Mouse (Mus musculus) spleen, postnatal 14 days (tissue): Measurements from ENCODE around the gene Ptbp1.
A peak's percentile ranks its signal among the peaks of the same experiment; 100 is the strongest.
"Not testable (repeated sequence)": the region's sequence is repeated elsewhere in the genome, so short reads cannot be mapped to it uniquely, and the experiment has no call there.

Experiments
- DNase-seq, 2 experiments: peaks; one replicate each; pipeline ENCODE4 v3.0.0; 2021 to 2022; ENCODE audit warnings: low spot score in 2 of 2

Gene Ptbp1

DNA sequence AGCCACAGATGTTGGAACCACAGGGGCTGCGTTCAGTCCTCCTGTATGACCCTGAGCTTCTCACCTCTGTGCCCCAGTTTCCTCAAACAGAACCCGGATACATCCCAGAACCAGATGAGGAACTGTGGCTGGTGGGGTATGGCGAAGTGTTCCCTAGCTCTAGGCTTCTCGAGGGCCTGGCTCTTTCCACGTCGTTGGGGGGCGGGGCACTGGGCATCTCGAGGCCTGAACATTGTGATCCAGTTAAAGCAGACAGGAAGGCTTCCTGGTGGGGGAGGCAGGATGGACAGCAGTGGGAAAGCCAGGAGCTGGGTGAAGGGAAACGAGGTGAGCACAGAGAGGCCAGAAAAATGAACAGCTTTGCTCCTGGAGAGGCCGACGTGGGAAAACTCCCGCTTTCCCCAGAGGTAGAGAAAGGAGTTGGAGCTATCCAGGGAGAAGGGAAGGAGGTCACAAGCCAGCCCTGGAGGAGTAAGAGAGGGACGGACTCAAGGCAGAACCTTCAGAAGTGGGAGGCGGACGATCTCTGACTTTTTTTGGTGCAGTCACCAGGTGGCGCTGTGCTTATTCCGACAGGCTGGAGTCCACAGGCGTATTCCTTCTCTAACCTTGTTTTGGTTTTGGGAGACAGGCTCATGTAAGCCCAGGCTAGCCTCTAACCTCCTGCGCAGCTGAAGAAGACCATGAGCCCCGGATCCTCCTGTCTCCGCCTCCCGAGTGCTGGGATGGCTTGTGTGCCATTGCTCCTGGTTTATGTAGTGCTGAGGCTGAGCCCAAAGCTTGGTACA, 29.3 kb downstream of the Ptbp1 start:
- peak; percentile 50 to 70 for DNase-seq

DNA sequence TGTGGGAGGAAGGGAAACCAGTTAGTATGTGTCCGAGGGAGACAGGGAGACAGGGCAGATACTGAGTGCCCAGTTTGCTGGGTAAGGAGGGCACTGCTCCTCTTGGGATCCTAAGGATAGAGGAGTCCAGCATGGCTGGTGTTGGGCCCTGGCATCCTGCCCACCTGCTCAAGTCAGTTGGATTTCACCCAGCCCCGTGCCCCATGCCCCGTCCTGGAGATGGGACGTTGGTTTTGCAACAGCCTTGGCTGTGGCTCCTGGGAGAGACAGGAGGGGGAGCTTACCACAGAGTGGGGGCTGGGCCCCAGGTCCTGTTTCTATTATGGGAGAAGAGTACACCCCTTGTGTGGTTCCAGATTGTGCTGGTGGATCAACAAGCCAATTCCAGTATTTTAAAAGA, 30.2 kb downstream of the Ptbp1 start:
- DNase-seq = no peak

DNA sequence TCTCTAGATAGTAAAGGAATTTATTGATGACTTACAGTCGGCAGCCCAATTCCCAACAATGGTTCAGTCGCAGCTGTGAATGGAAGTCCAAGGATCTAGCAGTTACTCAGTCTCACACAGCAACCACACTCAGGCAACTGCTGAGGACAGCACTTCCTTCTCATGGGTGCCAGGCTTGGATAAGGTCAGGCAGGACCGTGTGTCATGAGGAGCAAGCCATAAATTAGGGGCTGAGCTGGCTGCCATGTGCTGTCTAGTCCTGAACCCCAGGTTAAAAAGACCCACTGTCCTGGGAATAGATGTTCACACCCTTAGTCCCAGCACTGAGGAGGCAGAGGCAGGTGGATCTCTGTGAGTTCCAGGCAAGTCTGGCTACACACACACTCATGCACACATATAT, 30.7 kb downstream of the Ptbp1 start:
- DNase-seq = not testable (repeated sequence)

GRCm38 (mm10) chr10:79886054-79886453, 31.8 kb downstream of the Ptbp1 start, which contains the start of gene Elane:
TSS of gene Elane (plus strand) at chr10:79886247.
- DNase-seq = no peak

GRCm38 (mm10) chr10:79886611-79887010, 32.4 kb downstream of the Ptbp1 start:
- DNase-seq = no peak

DNA sequence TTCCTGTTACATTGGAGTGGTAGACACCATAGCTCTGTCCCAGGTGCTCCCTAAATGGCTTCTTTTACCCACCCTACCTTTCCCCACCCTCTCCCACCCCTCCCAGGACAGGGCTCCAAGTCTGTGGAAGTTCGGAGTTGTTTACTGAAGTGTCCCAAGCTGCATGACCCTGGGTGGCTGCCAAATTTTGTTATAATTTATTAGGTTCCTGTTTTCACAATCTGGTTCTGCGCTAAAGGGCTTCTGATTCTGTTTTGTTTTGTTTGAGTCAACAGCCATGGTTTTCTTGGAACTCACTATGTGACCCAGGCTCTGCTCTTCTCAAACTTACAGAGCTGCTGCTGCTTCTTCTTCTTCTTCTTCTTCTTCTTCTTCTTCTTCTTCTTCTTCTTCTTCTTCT, 35.2 kb downstream of the Ptbp1 start:
- no peak for DNase-seq

DNA sequence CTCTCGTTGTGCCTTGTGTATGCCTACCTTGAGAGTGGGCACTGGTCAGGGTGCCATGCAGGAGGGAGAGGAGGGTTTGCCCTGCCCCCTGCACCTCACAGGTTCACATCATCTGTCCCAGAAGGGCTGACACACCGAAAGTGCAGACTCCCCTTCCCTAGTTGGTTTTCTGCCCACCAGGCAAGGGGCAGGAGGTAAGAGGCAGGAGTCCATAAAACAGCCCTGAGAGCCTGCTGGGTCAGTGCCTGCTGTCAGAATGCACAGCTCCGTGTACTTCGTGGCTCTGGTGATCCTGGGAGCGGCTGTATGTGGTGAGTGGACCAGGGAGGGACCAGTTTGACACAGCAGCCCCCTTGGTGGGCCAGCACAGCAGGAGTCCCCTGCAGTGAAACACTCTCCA, 36.4 kb downstream of the Ptbp1 start, which contains the start of gene Cfd:
Gene Cfd (plus strand): TSS at position 184 of the 400 bp plus-strand sequence.
- DNase-seq = no peak

- DNase-seq = peak; percentile 67 to 82
These were observed 38.4 kb downstream of the Ptbp1 start for GRCm38 (mm10) chr10:79892451-79893118.

GRCm38 (mm10) chr10:79896306-79896705, 42.1 kb downstream of the Ptbp1 start:
- no peak for DNase-seq

- no peak for DNase-seq
These were observed 42.6 kb downstream of the Ptbp1 start for GRCm38 (mm10) chr10:79896814-79897213.

GRCm38 (mm10) chr10:79897316-79898245, 43.4 kb downstream of the Ptbp1 start:
- no peak for DNase-seq

- DNase-seq = no peak
These were observed 46.8 kb downstream of the Ptbp1 start for GRCm38 (mm10) chr10:79900951-79901410.

DNA sequence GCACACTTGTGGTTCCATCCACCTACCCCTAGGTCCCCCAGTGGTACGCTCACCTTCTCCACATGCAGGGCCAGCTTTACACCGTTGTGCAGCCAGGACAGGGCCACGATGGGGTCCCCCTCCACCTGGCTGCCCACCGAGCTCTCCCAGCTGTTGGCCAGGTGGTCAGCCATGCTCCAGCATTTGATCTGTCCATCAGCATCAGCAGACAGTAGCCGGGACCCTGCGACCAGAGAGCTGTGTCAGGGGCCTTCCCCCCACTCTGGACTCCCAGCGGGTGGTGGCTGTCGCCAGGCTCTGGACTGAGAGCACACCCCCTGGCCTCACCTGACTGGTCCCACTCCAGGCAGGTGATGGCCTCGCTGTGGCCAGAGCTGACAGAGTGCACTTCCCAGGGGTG, 52.5 kb downstream of the Ptbp1 start:
- DNase-seq = no peak

- no peak for DNase-seq
These were observed 53.2 kb downstream of the Ptbp1 start for GRCm38 (mm10) chr10:79907415-79907814.

DNA sequence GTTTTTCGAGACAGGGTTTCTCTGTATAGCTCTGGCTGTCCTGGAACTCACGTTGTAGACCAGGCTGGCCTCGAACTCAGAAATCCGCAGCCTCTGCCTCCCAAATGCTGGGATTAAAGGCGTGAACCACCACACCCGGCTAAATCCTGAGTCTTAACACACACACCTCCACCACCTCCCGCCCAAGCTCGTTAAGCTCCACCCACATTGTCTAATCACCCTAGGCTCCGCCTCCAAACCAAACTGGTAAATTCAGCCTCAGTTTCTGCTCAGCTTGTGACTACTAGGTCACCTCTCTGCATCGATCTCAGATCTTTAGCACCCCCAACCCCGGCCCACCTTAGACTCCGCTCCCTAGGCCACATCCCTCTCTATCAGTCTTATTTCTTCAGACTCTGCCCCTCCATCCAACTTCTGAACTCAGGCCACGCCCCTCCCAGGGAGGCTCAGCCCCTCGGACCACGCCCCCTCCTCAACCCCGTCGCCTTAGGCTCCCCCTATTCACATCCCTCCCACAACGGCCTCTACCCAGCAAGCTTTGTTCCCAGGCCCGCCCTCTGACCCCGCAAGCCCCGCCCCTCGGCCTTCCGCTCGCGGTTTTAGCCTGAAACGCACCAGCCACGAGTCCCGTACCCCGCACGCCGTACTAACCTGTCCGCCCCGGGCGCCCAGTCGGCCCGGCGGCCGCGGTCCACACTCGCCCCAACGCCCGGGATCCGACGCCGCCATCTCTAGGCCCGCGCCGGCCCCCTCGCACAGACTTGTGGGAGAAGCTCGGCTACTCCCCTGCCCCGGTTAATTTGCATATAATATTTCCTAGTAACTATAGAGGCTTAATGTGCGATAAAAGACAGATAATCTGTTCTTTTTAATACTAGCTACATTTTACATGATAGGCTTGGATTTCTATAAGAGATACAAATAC, 54.2 kb downstream of the Ptbp1 start, which contains the start of gene Med16:
Gene Med16 (minus strand): TSS at position 757 of the 925 bp plus-strand sequence.
- peak; percentile 88 to 93 for DNase-seq

DNA sequence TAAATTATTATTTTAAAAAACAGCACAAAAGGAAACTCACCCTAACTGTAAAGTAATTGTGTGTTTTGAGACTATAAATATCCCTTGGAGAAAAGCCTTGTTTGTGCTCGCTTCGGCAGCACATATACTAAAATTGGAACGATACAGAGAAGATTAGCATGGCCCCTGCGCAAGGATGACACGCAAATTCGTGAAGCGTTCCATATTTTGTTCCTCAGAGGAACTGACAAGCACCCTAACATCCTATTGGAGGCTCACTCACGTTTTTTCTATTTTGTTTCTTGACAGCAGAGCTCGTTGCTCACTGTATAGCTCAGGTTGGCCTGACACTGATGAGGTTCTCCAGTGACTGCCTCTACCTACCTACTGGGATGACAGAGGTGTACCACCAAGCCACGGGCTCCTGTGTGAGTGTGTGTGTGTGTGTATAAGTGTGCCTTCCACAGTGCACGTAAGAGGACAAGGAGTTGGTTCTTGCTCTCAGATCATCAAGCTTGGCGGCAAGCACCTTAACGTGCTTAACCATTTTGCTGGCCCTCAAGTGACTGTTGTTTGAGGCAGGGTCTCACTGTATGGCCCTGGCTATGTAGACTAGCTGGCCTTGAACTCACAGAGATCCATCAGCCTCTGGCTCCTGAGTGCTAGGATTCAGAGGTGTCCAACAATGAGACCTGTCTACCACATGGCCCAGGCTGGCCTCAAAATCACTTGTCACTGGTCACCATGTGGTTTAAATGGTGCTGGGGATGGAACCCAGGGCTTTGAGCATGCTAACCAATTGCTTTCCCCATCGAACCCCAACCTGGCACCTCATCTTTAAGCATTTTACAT, 55.1 kb downstream of the Ptbp1 start:
- no peak for DNase-seq

DNA sequence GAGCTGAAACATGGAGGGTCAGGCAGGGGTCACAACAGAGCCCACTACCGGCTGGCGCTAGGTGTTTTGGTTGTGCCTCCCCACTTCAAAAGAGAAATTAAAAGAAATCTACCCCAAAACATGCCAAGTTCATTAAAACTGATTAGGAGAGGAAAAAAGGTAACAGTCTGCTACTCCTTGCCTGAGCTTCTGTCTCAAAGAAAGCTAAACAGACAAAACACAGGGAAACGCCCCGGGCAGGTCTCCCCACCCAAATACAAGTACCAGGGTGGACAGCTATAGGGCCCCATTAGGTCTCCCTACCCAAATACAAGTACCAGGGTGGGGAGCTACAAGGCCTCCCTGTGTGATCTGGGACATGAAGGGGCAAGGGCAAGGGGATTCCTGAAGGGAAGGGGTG, 56.3 kb downstream of the Ptbp1 start, which contains the start of gene Gm26602:
Gene Gm26602 (plus strand): TSS at position 301 of the 400 bp plus-strand sequence.
- DNase-seq = no peak

DNA sequence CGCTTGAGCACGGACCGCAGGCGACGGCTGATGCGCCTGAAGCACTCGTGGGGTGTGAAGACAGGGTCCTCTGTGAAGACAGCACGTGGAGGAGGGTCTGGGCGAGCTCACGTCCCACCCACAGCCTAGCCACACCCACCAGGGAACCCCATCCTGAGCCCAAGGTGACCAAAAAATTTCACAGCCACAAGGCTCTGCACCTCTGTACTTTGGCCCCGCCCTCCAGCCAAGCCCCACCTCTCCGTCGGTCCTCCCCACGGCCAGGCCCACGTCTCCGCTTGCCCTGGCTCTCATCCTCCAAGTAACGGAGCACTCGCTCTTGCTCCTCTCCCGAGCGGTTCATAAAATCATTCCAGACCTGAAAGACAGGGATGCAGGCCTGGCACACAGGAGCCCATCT, 58.2 kb downstream of the Ptbp1 start:
- no peak for DNase-seq
